Mouse (Mus musculus) intestine, embryonic 16.5 days (tissue): ENCODE measurements around the gene Slamf9. TPM values are rescaled to one million over a fixed set of nuclear protein-coding genes. Genes with fewer than 3 reads are reported as not detected.

Source experiments
- ATAC-seq: fragments of 200-750 bp; cut with Nextera tagmentation; 2 replicates; pipeline ENCODE4 v1.8.0; 2017; ENCODE audit warnings: moderate TSS enrichment, moderate library complexity
- H3K27ac ChIP-seq: fragments of 300-500 bp; sonication (generic); 2 replicates; pipeline ENCODE4 v1.5.1; 2014; ENCODE audit warnings: mild to moderate bottlenecking, low read length
- H3K27me3 ChIP-seq: fragments of 300-500 bp; sonication (generic); replicated peaks from 2 replicates; pipeline ENCODE4 v1.6.1; 2014; ENCODE audit warnings: low read length, control low read depth, mixed read lengths; ENCODE audit not compliant: control insufficient read depth, insufficient read depth
- H3K36me3 ChIP-seq: fragments of 300-500 bp; sonication (generic); 2 replicates; pipeline ENCODE4 v1.6.1; 2014; ENCODE audit warnings: low read length, control low read depth; ENCODE audit not compliant: control insufficient read depth, insufficient read depth
- H3K4me1 ChIP-seq: fragments of 300-500 bp; sonication (generic); 2 replicates; pipeline ENCODE4 v1.6.1; 2014; ENCODE audit warnings: low read length, control low read depth, mixed read lengths; ENCODE audit not compliant: control insufficient read depth, insufficient read depth
- H3K4me2 ChIP-seq: fragments of 300-500 bp; sonication (generic); 2 replicates; pipeline ENCODE4 v1.6.1; 2014; ENCODE audit warnings: low read depth, low read length, control low read depth
- H3K4me3 ChIP-seq: fragments of 300-500 bp; sonication (generic); 2 replicates; pipeline ENCODE4 v1.5.1; 2014; ENCODE audit warnings: mild to moderate bottlenecking, low read length
- H3K9ac ChIP-seq: fragments of 300-500 bp; sonication (generic); 2 replicates; pipeline ENCODE4 v1.6.1; 2014; ENCODE audit warnings: low read depth, low read length
- H3K9me3 ChIP-seq: fragments of 300-500 bp; sonication (generic); 2 replicates; pipeline ENCODE4 v1.6.1; 2016; ENCODE audit warnings: low read length, control low read depth; ENCODE audit not compliant: control insufficient read depth
- WGBS: fragments of 180-500 bp; shearing (Covaris S2); extraction: QIAGEN DNeasy Blood & Tissue Kit; methylation state at CpG from one replicate; pipeline ENCODE4 v1.1.7; 2014; 5-methylcytosine and 5-hydroxymethylcytosine counted together
- polyA plus RNA-seq: library from polyadenylated mRNA; unstranded; fragments of >200 nt; fragmentation: Nextera tagmentation; extraction: Ambion mirVana; gene quantifications from 2 replicates; pipeline ENCODE4 v1.2.1, GENCODE M21; 2015

Gene Slamf9
- polyA plus RNA-seq, 1 experiment from 2014 or later = 2.3 TPM

GRCm38 (mm10) chr1:172503111-172503997 lies 28.2 kb downstream of the Slamf9 start:
- WGBS = 13% methylated on average over 14 of the region's 14 CpGs
- Histone ChIP-seq H3K27me3 (no peaks in the 10 kb centered on the region), H3K4me3 (peak overlapping the region; percentile 79), H3K36me3 (peaks cover 28% of the 10 kb centered on the region), H3K9me3 (no peaks in the 10 kb centered on the region), H3K4me1 (peaks cover 34% of the 10 kb centered on the region), H3K4me2 (peak overlapping the region; percentile 64), H3K27ac (peak overlapping the region; percentile 93), H3K9ac (peak overlapping the region; percentile 86)
- peak; percentile 5 for ATAC-seq

DNA sequence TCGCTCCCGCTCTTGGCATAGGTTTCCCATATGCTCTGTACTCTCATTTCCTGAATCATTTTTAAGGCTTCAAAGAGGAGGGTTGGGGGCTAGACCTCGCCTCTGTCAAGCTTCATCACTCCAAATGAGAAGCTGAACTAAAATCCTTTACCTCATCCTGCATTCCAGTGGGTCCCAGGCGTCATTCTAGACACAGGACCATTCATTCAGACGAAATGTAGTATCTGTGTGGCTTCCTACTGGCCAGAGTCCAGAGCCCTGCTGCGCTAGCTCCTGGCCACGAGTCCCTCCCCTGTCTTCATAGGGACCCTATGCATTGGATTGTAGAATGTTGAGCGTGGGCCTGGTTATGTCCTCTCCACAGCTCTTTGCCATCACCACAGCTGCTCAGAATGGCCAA lies 29.6 kb downstream of the Slamf9 start:
- Histone ChIP-seq H3K9me3 (no peaks in the 10 kb centered on the region), H3K4me1 (peaks cover 34% of the 10 kb centered on the region), H3K27me3 (no peaks in the 10 kb centered on the region), H3K4me2 (no peak overlapping the region), H3K9ac (no peak overlapping the region), H3K4me3 (no peak overlapping the region), H3K27ac (no peak overlapping the region), H3K36me3 (peaks cover 28% of the 10 kb centered on the region)
- 81% methylated on average over 8 of the region's 8 CpGs for WGBS
- no peak for ATAC-seq

DNA sequence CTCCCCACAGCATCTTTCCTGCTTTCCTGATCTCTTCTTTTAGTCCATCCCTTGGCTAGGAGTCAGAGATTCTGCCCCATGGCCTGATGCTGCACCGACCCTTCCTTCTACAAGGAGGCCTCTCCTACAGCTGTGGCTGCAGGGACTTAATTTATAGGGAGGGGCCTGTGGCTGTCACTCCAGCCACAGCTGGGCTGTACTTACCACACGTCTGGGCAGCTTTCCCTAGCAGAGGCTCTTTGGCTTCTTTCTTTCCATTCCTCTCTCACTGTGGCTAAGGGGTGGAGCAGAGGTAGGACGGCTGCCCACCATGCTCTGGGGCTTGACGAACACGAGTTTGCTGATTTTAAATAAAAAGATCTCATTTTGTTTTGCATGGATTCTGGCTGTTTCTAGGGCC lies 31.8 kb downstream of the Slamf9 start:
- 64% methylated on average over 5 of the region's 5 CpGs for WGBS
- Histone ChIP-seq H3K4me2 (no peak overlapping the region), H3K27me3 (no peaks in the 10 kb centered on the region), H3K27ac (no peak overlapping the region), H3K9ac (no peak overlapping the region), H3K9me3 (no peaks in the 10 kb centered on the region), H3K4me1 (peaks cover 26% of the 10 kb centered on the region), H3K4me3 (no peak overlapping the region), H3K36me3 (peaks cover 28% of the 10 kb centered on the region)
- no peak for ATAC-seq

DNA sequence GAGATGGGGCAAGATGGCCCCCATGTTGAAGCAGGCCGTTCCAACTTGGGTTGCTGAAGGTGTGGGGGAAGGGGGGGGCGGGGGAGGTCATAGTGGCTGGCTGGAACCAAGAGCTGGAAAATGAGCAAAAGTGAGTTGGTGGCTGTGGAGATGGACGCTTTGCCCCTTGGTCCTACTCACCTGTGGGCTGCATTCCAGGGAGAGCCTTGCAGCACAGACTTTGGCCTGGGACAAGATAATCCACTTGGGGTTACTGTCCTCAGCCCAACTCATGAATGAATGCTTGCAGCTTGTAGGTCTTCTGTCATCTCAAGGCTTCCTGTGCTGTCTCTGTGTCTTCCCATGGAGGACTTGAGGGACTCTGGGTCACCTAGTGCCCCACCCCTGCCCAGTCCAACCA lies 32.5 kb downstream of the Slamf9 start:
- H3K36me3 ChIP-seq = peaks cover 28% of the 10 kb centered on the region
- no peak overlapping the region for H3K4me2 ChIP-seq
- no peak overlapping the region for H3K27ac ChIP-seq
- H3K27me3 ChIP-seq = no peaks in the 10 kb centered on the region
- no peak overlapping the region for H3K4me3 ChIP-seq
- ATAC-seq = no peak
- 91% methylated on average over 3 of the region's 3 CpGs for WGBS
- no peaks in the 10 kb centered on the region for H3K9me3 ChIP-seq
- peaks cover 19% of the 10 kb centered on the region for H3K4me1 ChIP-seq
- H3K9ac ChIP-seq = no peak overlapping the region

DNA sequence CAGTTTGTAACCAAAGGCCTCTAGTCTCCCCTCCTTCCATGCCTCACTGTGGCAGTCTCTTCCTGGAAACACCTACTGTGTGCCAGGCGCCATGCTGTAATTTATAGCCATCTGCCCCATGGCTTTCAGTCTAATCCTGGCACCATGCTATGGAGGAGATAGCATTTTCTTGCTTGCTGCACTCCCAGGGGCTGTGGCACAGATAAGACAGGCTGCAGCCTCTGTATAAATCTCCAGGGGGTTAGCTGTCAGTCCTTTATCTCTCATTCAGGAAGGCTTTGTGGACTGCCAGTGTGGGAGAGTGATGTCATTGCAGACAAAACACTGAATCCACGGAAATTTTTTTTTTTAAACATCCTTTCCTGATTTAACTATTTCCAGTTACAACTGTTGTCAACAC lies 33.0 kb downstream of the Slamf9 start:
- H3K4me2 ChIP-seq = no peak overlapping the region
- H3K9me3 ChIP-seq = no peaks in the 10 kb centered on the region
- ATAC-seq = no peak
- WGBS = 43% methylated on average over 2 of the region's 2 CpGs
- H3K36me3 ChIP-seq = peaks cover 28% of the 10 kb centered on the region
- H3K4me3 ChIP-seq = no peak overlapping the region
- H3K4me1 ChIP-seq = peaks cover 19% of the 10 kb centered on the region
- H3K9ac ChIP-seq = no peak overlapping the region
- H3K27me3 ChIP-seq = no peaks in the 10 kb centered on the region
- no peak overlapping the region for H3K27ac ChIP-seq

GRCm38 (mm10) chr1:172509235-172509634 lies 34.1 kb downstream of the Slamf9 start:
- no peak overlapping the region for H3K9ac ChIP-seq
- no peaks in the 10 kb centered on the region for H3K9me3 ChIP-seq
- peaks cover 16% of the 10 kb centered on the region for H3K4me1 ChIP-seq
- H3K27ac ChIP-seq = no peak overlapping the region; the same call in 1 of the 2 replicates
- no peak overlapping the region for H3K4me2 ChIP-seq
- H3K4me3 ChIP-seq = no peak overlapping the region
- no peak for ATAC-seq
- H3K36me3 ChIP-seq = peaks cover 28% of the 10 kb centered on the region
- no peaks in the 10 kb centered on the region for H3K27me3 ChIP-seq
- 78% methylated on average over 5 of the region's 5 CpGs for WGBS

DNA sequence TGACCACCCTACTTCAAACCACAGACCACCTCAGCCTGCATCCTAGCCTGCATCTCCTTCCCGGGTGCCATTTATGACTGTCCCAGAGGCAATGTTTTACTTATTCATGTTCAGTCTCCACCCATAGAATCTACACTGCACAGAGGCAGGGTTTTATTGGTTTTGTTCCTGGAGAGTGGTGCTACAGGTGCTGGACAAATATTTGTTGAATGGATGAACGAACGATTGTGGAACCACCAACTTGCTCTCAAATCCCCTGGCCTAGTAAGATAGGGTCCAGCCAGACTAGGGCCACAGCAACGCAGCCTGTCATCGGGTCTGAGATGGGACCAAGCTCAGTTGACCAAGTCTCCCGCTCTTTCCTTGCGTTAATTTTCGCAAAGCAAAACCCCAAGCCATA lies 34.8 kb downstream of the Slamf9 start:
- WGBS = 37% methylated on average over 8 of the region's 8 CpGs
- no peaks in the 10 kb centered on the region for H3K27me3 ChIP-seq
- peak overlapping the region; percentile 30 for H3K4me2 ChIP-seq
- ATAC-seq = peak; percentile 33
- peaks cover 26% of the 10 kb centered on the region for H3K36me3 ChIP-seq
- no peak overlapping the region for H3K9ac ChIP-seq
- H3K27ac ChIP-seq = peak overlapping the region; percentile 56; the same call in 1 of the 2 replicates
- peak overlapping the region; percentile 3; the same call in 1 of the 2 replicates for H3K4me3 ChIP-seq
- peaks cover 15% of the 10 kb centered on the region for H3K4me1 ChIP-seq
- H3K9me3 ChIP-seq = no peaks in the 10 kb centered on the region

DNA sequence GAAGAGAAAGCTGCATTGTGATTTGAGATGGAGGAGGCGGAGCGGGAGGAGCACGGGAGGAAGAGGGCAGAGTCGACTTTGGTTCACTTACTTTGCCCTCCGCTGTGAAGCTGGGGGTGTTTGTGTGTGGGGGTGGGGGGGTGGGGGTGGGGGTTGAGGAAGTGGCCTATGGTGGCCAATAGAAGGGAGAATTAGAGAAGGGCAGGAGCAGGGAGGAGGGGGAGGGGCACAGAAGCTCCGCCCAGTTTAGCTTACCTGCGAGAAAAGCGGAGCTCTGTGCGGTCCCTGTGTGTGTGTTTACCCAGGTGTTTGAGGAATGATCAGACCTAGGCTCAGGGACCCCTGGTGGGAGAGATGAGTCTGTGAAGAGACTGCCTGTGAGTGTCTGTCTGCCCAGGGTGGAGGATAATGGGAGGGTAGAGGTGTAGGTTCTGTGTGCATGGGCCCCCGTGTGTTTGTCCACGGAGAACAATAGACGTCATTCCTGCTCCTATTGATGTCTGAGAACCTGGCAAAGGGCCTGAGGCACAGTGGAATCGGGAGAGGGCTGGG lies 35.3 kb downstream of the Slamf9 start:
- WGBS = 24% methylated on average over 13 of the region's 13 CpGs
- peaks cover 19% of the 10 kb centered on the region for H3K4me1 ChIP-seq
- no peaks in the 10 kb centered on the region for H3K9me3 ChIP-seq
- peak; percentile 47 for ATAC-seq
- H3K27me3 ChIP-seq = no peaks in the 10 kb centered on the region
- H3K27ac ChIP-seq = peak overlapping the region; percentile 56; the same call in 1 of the 2 replicates
- H3K4me3 ChIP-seq = peak overlapping the region; percentile 3; the same call in 1 of the 2 replicates
- H3K9ac ChIP-seq = no peak overlapping the region
- H3K4me2 ChIP-seq = peak overlapping the region; percentile 30
- H3K36me3 ChIP-seq = peaks cover 22% of the 10 kb centered on the region

DNA sequence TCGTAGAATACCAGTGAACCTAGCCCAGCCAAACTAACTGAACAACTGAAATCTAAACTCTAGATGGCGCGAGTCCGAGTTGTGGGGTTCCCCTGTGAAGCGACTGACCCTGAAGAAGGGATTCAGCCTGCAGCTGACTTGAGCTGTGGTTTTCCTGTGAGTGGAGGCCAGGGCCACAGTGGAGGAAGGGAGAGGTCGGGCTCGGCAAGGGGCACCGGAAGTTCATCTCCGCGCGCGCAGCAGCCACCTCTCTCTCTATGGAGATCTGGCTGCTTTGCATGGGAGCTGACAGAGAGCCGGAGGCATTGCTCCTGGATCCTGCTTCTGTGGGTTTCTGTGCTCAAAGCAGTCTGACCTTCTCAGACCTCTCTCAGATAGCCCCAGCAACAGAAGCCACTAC lies 37.8 kb downstream of the Slamf9 start:
- peaks cover 1% of the 10 kb centered on the region; the same call in 1 of the 2 replicates for H3K36me3 ChIP-seq
- peak overlapping the region; percentile 26 for H3K27ac ChIP-seq
- peaks cover 19% of the 10 kb centered on the region for H3K4me1 ChIP-seq
- H3K9ac ChIP-seq = 0 out of 2 replicates have a peak overlapping the region, but pooled peaks have one; percentile 18
- no peak overlapping the region for H3K4me3 ChIP-seq
- H3K9me3 ChIP-seq = no peaks in the 10 kb centered on the region
- WGBS = 23% methylated on average over 13 of the region's 13 CpGs
- H3K27me3 ChIP-seq = no peaks in the 10 kb centered on the region
- ATAC-seq = no peak
- H3K4me2 ChIP-seq = peak overlapping the region; percentile 26
